8 mouse cellular contexts compared by ENCODE assay signal in genomic region chr13:107933598-107934571, GRCm38 (mm10).
DNase-seq lines count a peak whose midpoint lies in the region; ATAC-seq and TF ChIP-seq lines count a peak whose summit lies in the region.

No protein-coding gene starts in this region.

- H3K4me3 ChIP-seq in lung, embryonic 14.5 days (ENCODE audit: low read depth, low read length) = no peak overlapping the region
- no peak overlapping the region for H3K4me3 ChIP-seq in lung, adult 2 months (replicated peaks; ENCODE audit: extremely low read depth, low read depth, low read length)
- H3K4me3 ChIP-seq in forebrain, embryonic 11.5 days (ENCODE audit: low read depth, low read length) = no peak overlapping the region
- H3K4me3 ChIP-seq in limb, embryonic 13.5 days = peak overlapping the region; percentile 14; the same call in 1 of the 2 replicates

- H3K27ac ChIP-seq in lung, embryonic 14.5 days (ENCODE audit: low read depth) = no peak overlapping the region
- no peak overlapping the region for H3K27ac ChIP-seq in forebrain, embryonic 11.5 days (ENCODE audit: low read depth, low read length)
- no peak overlapping the region for H3K27ac ChIP-seq in limb, embryonic 13.5 days

- no peak for TF ChIP-seq CTCF in lung, embryonic 14.5 days (IDR thresholded peaks at IDR 0.05; ENCODE audit: low read depth)
- TF ChIP-seq CTCF in lung, adult 2 months (IDR thresholded peaks at IDR 0.05; ENCODE audit: insufficient read depth, low read length) = no peak

- peak overlapping the region; percentile 36 for H3K4me2 ChIP-seq in lung, embryonic 14.5 days
- no peak overlapping the region for H3K4me2 ChIP-seq in forebrain, embryonic 11.5 days (ENCODE audit: low read depth, low read length, severe bottlenecking)
- peak overlapping the region; percentile 42 for H3K4me2 ChIP-seq in limb, embryonic 13.5 days (replicated peaks)

- intact Hi-C loops in left cerebral cortex, postnatal 4 days (cut with DNase I) = no loop called here

- no peaks in the 10 kb centered on the region for H3K27me3 ChIP-seq in lung, embryonic 14.5 days (ENCODE audit: insufficient read depth, low read length)
- no peaks in the 10 kb centered on the region; the same call in 1 of the 2 replicates for H3K27me3 ChIP-seq in forebrain, embryonic 11.5 days (ENCODE audit: control insufficient read depth, insufficient read depth, low read length)
- peaks cover 14% of the 10 kb centered on the region for H3K27me3 ChIP-seq in limb, embryonic 13.5 days

- WGBS in lung, embryonic 14.5 days = 49% methylated on average over 17 of the region's 17 CpGs
- WGBS in lung, adult 2 months = 69% methylated on average over 17 of the region's 17 CpGs
- WGBS in forebrain, embryonic 11.5 days = 45% methylated on average over 17 of the region's 17 CpGs
- WGBS in limb, embryonic 13.5 days = 48% methylated on average over 17 of the region's 17 CpGs

- no peaks in the 10 kb centered on the region for H3K36me3 ChIP-seq in lung, embryonic 14.5 days (ENCODE audit: insufficient read depth)
- H3K36me3 ChIP-seq in forebrain, embryonic 11.5 days (ENCODE audit: control insufficient read depth, insufficient read depth, low read length) = no peaks in the 10 kb centered on the region
- H3K36me3 ChIP-seq in limb, embryonic 13.5 days = no peaks in the 10 kb centered on the region

- no peak for TF ChIP-seq POLR2A in lung, adult 2 months (IDR thresholded peaks at IDR 0.05; ENCODE audit: borderline replicate concordance, extremely low read depth, low read depth, low read length)

- H3K4me1 ChIP-seq in lung, embryonic 14.5 days (ENCODE audit: insufficient read depth) = no peaks in the 10 kb centered on the region
- peaks cover 3% of the 10 kb centered on the region; the same call in 1 of the 2 replicates for H3K4me1 ChIP-seq in lung, adult 2 months (ENCODE audit: control insufficient read depth, insufficient read depth, low read length)
- peaks cover 3% of the 10 kb centered on the region; the same call in 1 of the 2 replicates for H3K4me1 ChIP-seq in forebrain, embryonic 11.5 days (replicated peaks; ENCODE audit: control insufficient read depth, insufficient read depth, low read length)
- H3K4me1 ChIP-seq in limb, embryonic 13.5 days = peaks cover 21% of the 10 kb centered on the region; the same call in 1 of the 2 replicates

- peak; percentile 50; the same call in 1 of the 2 replicates for ATAC-seq in lung, embryonic 14.5 days (ENCODE audit: insufficient read depth)
- ATAC-seq in forebrain, embryonic 11.5 days (replicated peaks; ENCODE audit: low FRiP score) = peak; percentile 73
- no peak; the same call in 1 of the 2 replicates for ATAC-seq in limb, embryonic 13.5 days (ENCODE audit: low FRiP score, low read depth)

- no peak overlapping the region for H3K9ac ChIP-seq in lung, embryonic 14.5 days
- H3K9ac ChIP-seq in forebrain, embryonic 11.5 days (ENCODE audit: low read length) = 0 out of 2 replicates have a peak overlapping the region, but pooled peaks have one; percentile 10
- no peak overlapping the region for H3K9ac ChIP-seq in limb, embryonic 13.5 days

- H3K9me3 ChIP-seq in lung, embryonic 14.5 days (ENCODE audit: low read depth, low read length) = no peaks in the 10 kb centered on the region
- H3K9me3 ChIP-seq in forebrain, embryonic 11.5 days (ENCODE audit: control insufficient read depth, low read length) = no peaks in the 10 kb centered on the region
- no peaks in the 10 kb centered on the region for H3K9me3 ChIP-seq in limb, embryonic 13.5 days

- DNase-seq in lung, embryonic 14.5 days = peak; percentile 37
- DNase-seq in lung, adult 2 months = no peak
- DNase-seq in forebrain, embryonic 11.5 days (ENCODE audit: low spot score) = no peak
- DNase-seq in retina, postnatal 1 day = peak; percentile 70
- DNase-seq in left cerebral cortex, postnatal 4 days = no peak
- no peak for DNase-seq in adrenal gland, adult (ENCODE audit: inconsistent age in 2 of 2, low spot score in 1 of 2)
- DNase-seq in cerebellum, postnatal 14 days = no peak

Comparison
In these comparisons a context has a peak if more than half of its experiments do, and no peak if none do; other contexts are left out.
1. DNase-seq: peak in lung, embryonic 14.5 days (single experiment) and retina, postnatal 1 day (single experiment); none in lung, adult 2 months (single experiment), forebrain, embryonic 11.5 days (single experiment), left cerebral cortex, postnatal 4 days (single experiment), adrenal gland, adult (0 of 2) and cerebellum, postnatal 14 days (0 of 2).